10 mouse cellular contexts compared by ENCODE assay signal in genomic region chr7:67451157-67451793, GRCm38 (mm10).
DNase-seq lines count a peak whose midpoint lies in the region; ATAC-seq and TF ChIP-seq lines count a peak whose summit lies in the region.
"Had no signal": no experiment of that assay in that cellular context is flagged by ENCODE, and none has a peak within 500 bp of the region (broad histone marks: within the 10 kb centered on the region; RNA-seq: fewer than 3 reads in every experiment).

No protein-coding gene starts in this region.

- no peaks in the 10 kb centered on the region for H3K36me3 ChIP-seq in kidney, embryonic 14.5 days (ENCODE audit: control insufficient read depth, insufficient read depth, low read length)
- H3K36me3 ChIP-seq in heart, embryonic 10.5 days, result no peaks in the 10 kb centered on the region
- no peaks in the 10 kb centered on the region for H3K36me3 ChIP-seq in kidney, embryonic 16.5 days (ENCODE audit: insufficient read depth, low read length)
- no peaks in the 10 kb centered on the region for H3K36me3 ChIP-seq in hindbrain, embryonic 14.5 days (replicated peaks; ENCODE audit: control insufficient read depth, insufficient read depth)
- H3K36me3 ChIP-seq: midbrain, embryonic 12.5 days had no signal

- H3K9me3 ChIP-seq in kidney, embryonic 14.5 days (ENCODE audit: control insufficient read depth, low read length), result 0 out of 2 replicates have a peak, but pooled peaks cover 3% of the 10 kb centered on the region
- no peaks in the 10 kb centered on the region for H3K9me3 ChIP-seq in heart, embryonic 10.5 days
- no peaks in the 10 kb centered on the region for H3K9me3 ChIP-seq in kidney, embryonic 16.5 days (ENCODE audit: low read length)
- H3K9me3 ChIP-seq in hindbrain, embryonic 14.5 days (ENCODE audit: control insufficient read depth, low read length), result no peaks in the 10 kb centered on the region
- H3K9me3 ChIP-seq: midbrain, embryonic 12.5 days had no signal

- intact Hi-C loops in gastrocnemius, adult 2 months (cut with DNase I), result no loop called here

- ATAC-seq in kidney, embryonic 14.5 days (ENCODE audit: low FRiP score, low TSS enrichment), result no peak
- peak; percentile 59; the same call in 1 of the 2 replicates for ATAC-seq in kidney, embryonic 16.5 days (ENCODE audit: low FRiP score, low TSS enrichment)
- peak; percentile 75 for ATAC-seq in neutrophil, adult 5-6 weeks (ENCODE audit: extremely low read depth, insufficient number of reproducible peaks, low FRiP score, poor library complexity, severe bottlenecking)
- ATAC-seq in hindbrain, embryonic 14.5 days (ENCODE audit: low FRiP score), result no peak

- H3K4me2 ChIP-seq in kidney, embryonic 14.5 days (replicated peaks; ENCODE audit: low read depth, low read length), result no peak overlapping the region
- H3K4me2 ChIP-seq in kidney, embryonic 16.5 days (replicated peaks; ENCODE audit: low read depth, low read length), result no peak overlapping the region
- H3K4me2 ChIP-seq in hindbrain, embryonic 14.5 days (replicated peaks), result no peak overlapping the region
- H3K4me2 ChIP-seq: midbrain, embryonic 12.5 days had no signal

- no peaks in the 10 kb centered on the region for H3K27me3 ChIP-seq in kidney, embryonic 14.5 days (ENCODE audit: control insufficient read depth, insufficient read depth, low read length)
- H3K27me3 ChIP-seq in heart, embryonic 10.5 days (ENCODE audit: insufficient read depth, poor library complexity, severe bottlenecking), result no peaks in the 10 kb centered on the region
- H3K27me3 ChIP-seq in kidney, embryonic 16.5 days (ENCODE audit: insufficient read depth, low read length), result no peaks in the 10 kb centered on the region
- no peaks in the 10 kb centered on the region for H3K27me3 ChIP-seq in hindbrain, embryonic 14.5 days (ENCODE audit: control insufficient read depth, insufficient read depth, low read length)
- H3K27me3 ChIP-seq: midbrain, embryonic 12.5 days had no signal

- no peak for TF ChIP-seq CTCF in gastrocnemius, adult 2 months (IDR thresholded peaks at IDR 0.05)

- no peak overlapping the region for H3K9ac ChIP-seq in kidney, embryonic 14.5 days (ENCODE audit: low read depth, low read length)
- no peak overlapping the region for H3K9ac ChIP-seq in kidney, embryonic 16.5 days (replicated peaks; ENCODE audit: low read length)
- no peak overlapping the region for H3K9ac ChIP-seq in hindbrain, embryonic 14.5 days
- H3K9ac ChIP-seq: midbrain, embryonic 12.5 days had no signal

- no peak overlapping the region for H3K4me3 ChIP-seq in kidney, embryonic 14.5 days (ENCODE audit: low read length)
- H3K4me3 ChIP-seq in heart, embryonic 10.5 days, result no peak overlapping the region
- H3K4me3 ChIP-seq in kidney, embryonic 16.5 days (ENCODE audit: low read length), result no peak overlapping the region
- H3K4me3 ChIP-seq in gastrocnemius, adult 2 months, result no peak overlapping the region
- no peak overlapping the region for H3K4me3 ChIP-seq in hindbrain, embryonic 14.5 days (replicated peaks; ENCODE audit: low read length)
- H3K4me3 ChIP-seq: midbrain, embryonic 12.5 days had no signal

- H3K4me1 ChIP-seq in kidney, embryonic 14.5 days (ENCODE audit: control insufficient read depth, insufficient read depth, low read length), result no peaks in the 10 kb centered on the region
- peaks cover 11% of the 10 kb centered on the region for H3K4me1 ChIP-seq in heart, embryonic 10.5 days
- H3K4me1 ChIP-seq in kidney, embryonic 16.5 days (ENCODE audit: insufficient read depth, low read length), result no peaks in the 10 kb centered on the region
- peaks cover 6% of the 10 kb centered on the region for H3K4me1 ChIP-seq in hindbrain, embryonic 14.5 days (replicated peaks; ENCODE audit: control insufficient read depth, insufficient read depth, low read length)
- H3K4me1 ChIP-seq: midbrain, embryonic 12.5 days had no signal

- WGBS in kidney, embryonic 14.5 days, result 84% methylated on average over 6 of the region's 6 CpGs
- WGBS in heart, embryonic 10.5 days, result 56% methylated on average over 6 of the region's 6 CpGs
- 67% methylated on average over 6 of the region's 6 CpGs for whole genome bisulfite sequencing in kidney, embryonic 16.5 days
- WGBS in hindbrain, embryonic 14.5 days, result 89% methylated on average over 6 of the region's 6 CpGs

- peak; percentile 53 for DNase-seq in kidney, adult 11 months
- no peak for DNase-seq in heart, embryonic 10.5 days (ENCODE audit: low spot score)
- no peak for DNase-seq in gastrocnemius, adult 2 months
- no peak for DNase-seq in urinary bladder, postnatal 10 days (ENCODE audit: low spot score)
- no peak for DNase-seq in hindbrain, embryonic 14.5 days (ENCODE audit: low spot score)
- DNase-seq: gastrocnemius, postnatal 10 days had no signal

- no peak overlapping the region for H3K27ac ChIP-seq in kidney, embryonic 14.5 days (ENCODE audit: low read depth, low read length)
- H3K27ac ChIP-seq in heart, embryonic 10.5 days, result peak overlapping the region; percentile 37
- H3K27ac ChIP-seq in kidney, embryonic 16.5 days (ENCODE audit: low read length), result 0 out of 2 replicates have a peak overlapping the region, but pooled peaks have one; percentile 14
- no peak overlapping the region; the same call in 1 of the 2 replicates for H3K27ac ChIP-seq in gastrocnemius, adult 2 months
- no peak overlapping the region for H3K27ac ChIP-seq in hindbrain, embryonic 14.5 days
- H3K27ac ChIP-seq: midbrain, embryonic 12.5 days had no signal

Comparison
In these comparisons a context has a peak if more than half of its experiments do, and no peak if none do; other contexts are left out.
1. ATAC-seq: peak in kidney, embryonic 16.5 days (single experiment) and neutrophil, adult 5-6 weeks (single experiment); none in kidney, embryonic 14.5 days (single experiment) and hindbrain, embryonic 14.5 days (single experiment).
2. H3K27ac ChIP-seq: peak in heart, embryonic 10.5 days (single experiment) and kidney, embryonic 16.5 days (single experiment); none in kidney, embryonic 14.5 days (single experiment), gastrocnemius, adult 2 months (single experiment) and hindbrain, embryonic 14.5 days (single experiment).